Mouse (Mus musculus) colon, adult 2 months (tissue): ENCODE measurements around the gene Mettl13. TPM values are rescaled to one million over a fixed set of nuclear protein-coding genes. Genes with fewer than 3 reads are reported as not detected.

Experiments used
- polyA plus RNA-seq: library from polyadenylated mRNA; depleted of rRNA; stranded (reverse); fragments of >200 nt; gene quantifications from 2 replicates; pipeline ENCODE4 v1.2.3, GENCODE M21; 2012; rRNA removed

Mettl13 gene
- 3.9 and 4.6 TPM in 2 replicates for polyA plus RNA-seq

DNA sequence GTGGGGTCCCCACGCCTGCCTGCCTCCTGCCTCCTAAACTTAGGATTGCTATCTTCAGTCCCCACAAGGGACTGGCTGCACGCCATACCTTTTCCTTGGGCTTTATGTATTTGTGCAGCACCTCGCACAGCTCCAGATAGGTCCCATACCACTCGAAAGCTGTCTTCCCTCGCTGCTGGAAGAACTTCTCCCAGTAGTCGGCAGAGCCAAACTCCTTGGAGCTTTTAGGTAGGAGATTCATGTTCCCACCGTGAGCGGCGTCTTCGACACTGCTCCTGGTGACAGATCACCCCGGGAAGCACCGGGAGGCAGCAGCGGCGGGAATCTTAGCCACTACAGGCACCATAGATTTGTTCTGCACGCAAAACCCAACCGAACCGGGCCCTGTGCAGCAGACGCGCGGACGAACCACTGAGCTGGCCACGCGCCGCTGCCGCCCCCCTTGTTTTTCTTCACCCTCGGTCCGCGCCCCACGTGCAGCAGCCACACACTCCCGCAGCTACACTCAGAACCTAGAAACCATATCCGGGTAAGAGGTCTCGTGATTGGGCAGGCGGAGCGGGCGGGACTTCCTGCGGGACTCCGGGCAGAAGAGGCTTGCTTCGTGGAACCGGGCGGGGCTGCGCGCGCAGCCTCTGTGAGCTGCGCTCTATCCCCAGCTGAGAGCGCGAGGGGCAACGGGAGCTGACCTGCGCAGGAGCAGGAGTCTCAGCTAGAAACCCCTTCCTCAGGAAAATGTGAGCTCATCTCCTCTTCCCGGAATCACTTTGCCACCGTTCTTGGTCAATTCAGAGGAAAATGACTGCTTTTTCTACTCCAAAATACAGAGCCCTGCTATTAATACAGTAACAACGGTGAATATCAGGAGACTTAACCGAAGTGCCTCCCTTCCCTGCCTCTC is at the start of gene Mettl13:
Gene Mettl13, minus strand, starts transcription at position 536 of the 901 bp plus-strand sequence.

DNA sequence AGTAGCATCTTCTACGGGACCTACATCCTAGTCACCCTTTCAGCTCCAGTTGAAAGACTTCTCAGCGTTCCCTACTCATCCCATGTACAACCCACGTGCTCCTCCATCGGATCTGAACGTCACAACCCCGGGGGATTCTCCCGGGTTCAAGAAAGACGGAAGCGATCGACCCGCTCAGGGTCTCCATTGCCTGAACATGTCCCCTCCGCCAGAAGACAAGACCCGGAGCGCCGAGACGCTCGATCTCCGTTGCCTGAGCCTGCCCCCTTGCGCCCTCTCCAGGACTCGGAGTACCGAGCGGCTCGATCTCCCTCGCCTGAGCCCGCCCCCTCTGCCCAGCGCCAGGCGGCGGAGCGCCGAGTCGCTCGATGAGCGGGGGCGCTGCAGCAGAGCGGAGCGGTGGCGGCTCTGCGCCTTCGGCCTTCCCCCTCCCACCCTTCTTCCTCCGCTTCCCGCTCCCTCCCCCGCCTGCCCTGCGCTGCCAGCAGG is 22.0 kb upstream of the Mettl13 start, which contains the start of gene Vamp4:
Gene Vamp4, plus strand, starts transcription at position 256 of the 489 bp plus-strand sequence.

Other genes with a start within 250 kb of the Mettl13 start
- gene Dnm3, start 70.5 kb downstream of the Mettl13 start, polyA plus RNA-seq, result 1.1 and 1.2 TPM in 2 replicates
- 11.8 and 19.0 TPM in 2 replicates for gene Vamp4, start 22.0 kb upstream of the Mettl13 start, polyA plus RNA-seq
- gene Myoc, start 90.6 kb upstream of the Mettl13 start, polyA plus RNA-seq, result 0.42 and 0.80 TPM in 2 replicates
- not detected in 2 replicates for gene Myocos, start 109.7 kb upstream of the Mettl13 start, polyA plus RNA-seq
- 23.2 and 23.7 TPM in 2 replicates for gene Prrc2c, start 192.0 kb upstream of the Mettl13 start, polyA plus RNA-seq